Mouse (Mus musculus) megakaryocyte, adult 5-6 weeks (primary cell): Measurements from ENCODE around the gene 9630041A04Rik. TPM values are rescaled to one million over a fixed set of nuclear protein-coding genes. Genes with fewer than 3 reads are reported as not detected.

ENCODE experiments used
- ATAC-seq: 2 replicates; pipeline ENCODE4 v1.8.0; 2016; ENCODE audit warnings: mild to moderate bottlenecking, inconsistent platforms; ENCODE audit not compliant: poor library complexity, severe bottlenecking
- total RNA-seq, 2 experiments: library from RNA; stranded (forward) in 1 of 2; stranded (reverse) in 1 of 2; fragments of 153-499, 151-499 nt in 1 of 2; fragments of 221-1000, 200-1000 nt in 1 of 2; gene quantifications; 2 replicates each; pipeline versions ENCODE4 v1.2.3 to v1.2.4; 2015 to 2017

Gene 9630041A04Rik
- total RNA-seq, 2 experiments from 2014 or later: not detected

- ATAC-seq: no peak
Measured at GRCm38 (mm10) chr9:101915082-101915481, 53.4 kb downstream of the 9630041A04Rik start.

GRCm38 (mm10) chr9:101918771-101919170, 57.1 kb downstream of the 9630041A04Rik start:
- no peak for ATAC-seq

- no peak for ATAC-seq
Measured at GRCm38 (mm10) chr9:101919324-101919723, 57.7 kb downstream of the 9630041A04Rik start.

- no peak for ATAC-seq
Measured at GRCm38 (mm10) chr9:101922846-101923245, 61.2 kb downstream of the 9630041A04Rik start.

GRCm38 (mm10) chr9:101924829-101925228, 63.2 kb downstream of the 9630041A04Rik start:
- ATAC-seq: no peak

- no peak for ATAC-seq
Measured at GRCm38 (mm10) chr9:101933946-101934573, 72.4 kb downstream of the 9630041A04Rik start.

- no peak for ATAC-seq
Measured at GRCm38 (mm10) chr9:101934887-101935286, 73.2 kb downstream of the 9630041A04Rik start.

- no peak for ATAC-seq
Measured at GRCm38 (mm10) chr9:101938066-101938465, 76.4 kb downstream of the 9630041A04Rik start.

- no peak for ATAC-seq
Measured at GRCm38 (mm10) chr9:101939006-101939405, 77.4 kb downstream of the 9630041A04Rik start.

GRCm38 (mm10) chr9:101940182-101940581, 78.5 kb downstream of the 9630041A04Rik start:
- ATAC-seq: no peak

- ATAC-seq: peak; percentile 74
Measured at GRCm38 (mm10) chr9:101942058-101942669, 80.5 kb downstream of the 9630041A04Rik start.

- no peak for ATAC-seq
Measured at GRCm38 (mm10) chr9:101945326-101945725, 83.7 kb downstream of the 9630041A04Rik start.

GRCm38 (mm10) chr9:101945814-101946213, 84.2 kb downstream of the 9630041A04Rik start:
- no peak for ATAC-seq

- ATAC-seq: no peak
Measured at GRCm38 (mm10) chr9:101950101-101950500, 88.5 kb downstream of the 9630041A04Rik start.

GRCm38 (mm10) chr9:101954529-101954928, 92.9 kb downstream of the 9630041A04Rik start:
- no peak for ATAC-seq

- ATAC-seq: no peak
Measured at GRCm38 (mm10) chr9:101956228-101956627, 94.6 kb downstream of the 9630041A04Rik start.

- 0 out of 2 replicates have a peak, but pooled peaks have one; percentile 29 for ATAC-seq
Measured at GRCm38 (mm10) chr9:101971806-101972205, 110.2 kb downstream of the 9630041A04Rik start.

GRCm38 (mm10) chr9:101972314-101972713, 110.7 kb downstream of the 9630041A04Rik start:
- peak; percentile 44 for ATAC-seq

- ATAC-seq: no peak
Measured at GRCm38 (mm10) chr9:101976884-101977465, 115.3 kb downstream of the 9630041A04Rik start.

- ATAC-seq: no peak
Measured at GRCm38 (mm10) chr9:101981161-101981560, 119.5 kb downstream of the 9630041A04Rik start.

- ATAC-seq: no peak
Measured at GRCm38 (mm10) chr9:101982378-101982777, 120.7 kb downstream of the 9630041A04Rik start.

- no peak for ATAC-seq
Measured at GRCm38 (mm10) chr9:101986910-101987309, 125.3 kb downstream of the 9630041A04Rik start.
